Mouse (Mus musculus): Measurements from ENCODE around the gene Kcne2. TPM values are rescaled to one million over a fixed set of nuclear protein-coding genes. Genes with fewer than 3 reads are reported as not detected.
A peak's percentile ranks its signal among the peaks of the same experiment; 100 is the strongest.

Gene Kcne2
- total and polyA plus RNA-seq, 3 experiments: not detected

- TF ChIP-seq ETS1 (conservative IDR thresholded peaks at IDR 0.05; ENCODE audit: low read depth, low read length): no peak
- no peak for TF ChIP-seq UBTF (IDR thresholded peaks at IDR 0.05; ENCODE audit: low read depth, low read length)
- peak; percentile 26; the same call in 1 of the 2 replicates for TF ChIP-seq CHD2 (IDR thresholded peaks at IDR 0.05; ENCODE audit: low read length)
- peak; percentile 100 for TF ChIP-seq HCFC1 (IDR thresholded peaks at IDR 0.05; ENCODE audit: low read depth, low read length)
- 0 out of 2 replicates have a peak, but pooled peaks have one; percentile 21 for TF ChIP-seq BHLHE40 (IDR thresholded peaks at IDR 0.05; ENCODE audit: low read depth, low read length)
- peak; percentile 39; the same call in 1 of the 2 replicates for TF ChIP-seq MYC (IDR thresholded peaks at IDR 0.05; ENCODE audit: low read depth, low read length)
- peak; percentile 37; the same call in 1 of the 2 replicates for TF ChIP-seq MAFK (IDR thresholded peaks at IDR 0.05; ENCODE audit: insufficient replicate concordance, low read length)
- TF ChIP-seq ZNF384 (IDR thresholded peaks at IDR 0.05; ENCODE audit: low read depth, low read length): no peak
- peak; percentile 87 for TF ChIP-seq SIN3A (IDR thresholded peaks at IDR 0.05; ENCODE audit: low read length)
Observed at GRCm38 (mm10) chr16:92300649-92301411, 8.6 kb downstream of the Kcne2 start, which contains the start of gene Smim11 (continued).

- Histone ChIP-seq H3K4me2 (ENCODE audit: insufficient read depth, low read depth, poor library complexity, severe bottlenecking) (peak overlapping the region; percentile 69), H3K9ac (ENCODE audit: insufficient read depth, low read depth) (peak overlapping the region; percentile 80), H3K9me3 (replicated peaks; ENCODE audit: low read length) (no peaks in the 10 kb centered on the region), H3K79me2 (replicated peaks; ENCODE audit: control insufficient read depth, extremely low read depth, insufficient read depth, poor library complexity, severe bottlenecking) (no peaks in the 10 kb centered on the region), H3K36me3 (replicated peaks in 1 of 2; ENCODE audit: control insufficient read depth in 1 of 2, insufficient read depth in 1 of 2, low read length in 1 of 2) (peaks cover 9 to 20% of the 10 kb centered on the region in 2 experiments), H3K4me3 (replicated peaks in 1 of 3; ENCODE audit: low read depth in 2 of 3, low read length in 2 of 3, poor library complexity in 1 of 3) (peak overlapping the region; percentile 66 to 87 (median 73)), H3K4me1 (ENCODE audit: control insufficient read depth in 1 of 2, insufficient read depth in 2 of 2) (peaks cover 11 to 57% of the 10 kb centered on the region in 2 experiments), H3K27ac (ENCODE audit: insufficient read depth, low read depth) (no peak overlapping the region), H3K27me3 (replicated peaks) (no peaks in the 10 kb centered on the region)
- DNase-seq (ENCODE audit: extremely low read depth): no peak
- in situ Hi-C loops (cut with MboI; ENCODE audit: low pct_ligation_motif_present, low pct_unique_long_range_greater_than_20kb, low sequenced_read_pairs): no loop called here
- dilution Hi-C loops (cut with MboI; ENCODE audit: extremely low pct_ligation_motif_present, extremely low pct_unique_long_range_greater_than_20kb, low sequenced_read_pairs): no loop called here
- no peak for TF ChIP-seq POLR2AphosphoS2 (IDR thresholded peaks at IDR 0.05; ENCODE audit: low read depth, low read length)
- TF ChIP-seq KAT2A (IDR thresholded peaks at IDR 0.05; ENCODE audit: insufficient replicate concordance, low read length): no peak
- TF ChIP-seq SMC3 (IDR thresholded peaks at IDR 0.05; ENCODE audit: low read depth, low read length): no peak
- TF ChIP-seq USF1 (IDR thresholded peaks at IDR 0.05; ENCODE audit: low read depth, low read length): no peak
- TF ChIP-seq CHD2 (IDR thresholded peaks at IDR 0.05; ENCODE audit: low read length): 0 out of 2 replicates have a peak, but pooled peaks have one; percentile 3
- TF ChIP-seq CHD1 (IDR thresholded peaks at IDR 0.05; ENCODE audit: low read depth, low read length): 0 out of 2 replicates have a peak, but pooled peaks have one; percentile 14
- 0 out of 2 replicates have a peak, but pooled peaks have one; percentile 6 for TF ChIP-seq IRF4 (IDR thresholded peaks at IDR 0.05; ENCODE audit: low read depth, low read length)
- TF ChIP-seq USF2 (conservative IDR thresholded peaks at IDR 0.05; ENCODE audit: low read depth, low read length): no peak
Observed at GRCm38 (mm10) chr16:92301412-92301806, 9.2 kb downstream of the Kcne2 start.

- H3K79me2 ChIP-seq (replicated peaks; ENCODE audit: control insufficient read depth, extremely low read depth, insufficient read depth, poor library complexity, severe bottlenecking): no peaks in the 10 kb centered on the region
- no peak for TF ChIP-seq POLR2A (IDR thresholded peaks at IDR 0.05; ENCODE audit: low read depth, low read length)
- TF ChIP-seq MAZ (IDR thresholded peaks at IDR 0.05; ENCODE audit: low read depth, low read length): no peak
- no peak for TF ChIP-seq ZKSCAN1 (IDR thresholded peaks at IDR 0.05; ENCODE audit: borderline replicate concordance, low read depth, low read length)
- no peaks in the 10 kb centered on the region for H3K9me3 ChIP-seq (replicated peaks; ENCODE audit: low read length)
- H3K4me3 ChIP-seq (replicated peaks in 1 of 3; ENCODE audit: low read depth in 2 of 3, low read length in 2 of 3, poor library complexity in 1 of 3): peak overlapping the region; percentile 66 to 87 (median 73)
- dilution Hi-C loops (cut with MboI; ENCODE audit: extremely low pct_ligation_motif_present, extremely low pct_unique_long_range_greater_than_20kb, low sequenced_read_pairs) (no loop called here), in situ Hi-C loops (cut with MboI; ENCODE audit: low pct_ligation_motif_present, low pct_unique_long_range_greater_than_20kb, low sequenced_read_pairs) (no loop called here)
- DNase-seq (ENCODE audit: extremely low read depth): no peak
- no peak overlapping the region for H3K27ac ChIP-seq (ENCODE audit: insufficient read depth, low read depth)
- H3K36me3 ChIP-seq (replicated peaks in 1 of 2; ENCODE audit: control insufficient read depth in 1 of 2, insufficient read depth in 1 of 2, low read length in 1 of 2): peaks cover 13 to 25% of the 10 kb centered on the region in 2 experiments
- peak overlapping the region; percentile 80 for H3K9ac ChIP-seq (ENCODE audit: insufficient read depth, low read depth)
- peaks cover 11 to 57% of the 10 kb centered on the region in 2 experiments for H3K4me1 ChIP-seq (ENCODE audit: control insufficient read depth in 1 of 2, insufficient read depth in 2 of 2)
- peak overlapping the region; percentile 69 for H3K4me2 ChIP-seq (ENCODE audit: insufficient read depth, low read depth, poor library complexity, severe bottlenecking)
- H3K27me3 ChIP-seq (replicated peaks): no peaks in the 10 kb centered on the region
Observed at GRCm38 (mm10) chr16:92301989-92302388, 9.8 kb downstream of the Kcne2 start.
